Mouse (Mus musculus) hindbrain, embryonic 15.5 days (tissue): ENCODE measurements at regions not wholly inside any gene's neighbourhood (a gene's known extent, or its start where the extent isn't known, plus 50 kb on each side); places are given as distances from the start of the nearest gene placed in this dataset.

Experiments used
- ATAC-seq: fragments of 200-750 bp; cut with Nextera tagmentation; 2 replicates; pipeline ENCODE4 v1.8.0; 2017; ENCODE audit warnings: low read depth, moderate number of reproducible peaks, moderate TSS enrichment; ENCODE audit not compliant: low FRiP score
- H3K27ac ChIP-seq: fragments of 300-500 bp; sonication (generic); replicated peaks from 2 replicates; pipeline ENCODE4 v1.5.1; 2015; ENCODE audit warnings: mild to moderate bottlenecking, inconsistent platforms
- H3K27me3 ChIP-seq: fragments of 300-500 bp; sonication (generic); 2 replicates; pipeline ENCODE4 v1.6.1; 2015; ENCODE audit warnings: control low read depth, inconsistent platforms
- H3K36me3 ChIP-seq: fragments of 300-500 bp; sonication (generic); 2 replicates; pipeline ENCODE4 v1.6.1; 2015; ENCODE audit warnings: control low read depth, inconsistent platforms
- H3K4me1 ChIP-seq: fragments of 300-500 bp; sonication (generic); replicated peaks from 2 replicates; pipeline ENCODE4 v1.6.1; 2015; ENCODE audit warnings: control low read depth, inconsistent platforms
- H3K4me2 ChIP-seq: fragments of 300-500 bp; sonication (generic); 2 replicates; pipeline ENCODE4 v1.6.1; 2015; ENCODE audit warnings: moderate library complexity, mild to moderate bottlenecking, inconsistent platforms
- H3K4me3 ChIP-seq: fragments of 300-500 bp; sonication (generic); 2 replicates; pipeline ENCODE4 v1.5.1; 2015; ENCODE audit warnings: mild to moderate bottlenecking, inconsistent platforms
- H3K9ac ChIP-seq: fragments of 300-500 bp; sonication (generic); 2 replicates; pipeline ENCODE4 v1.6.1; 2015; ENCODE audit warnings: inconsistent platforms
- H3K9me3 ChIP-seq: fragments of 300-500 bp; sonication (generic); 2 replicates; pipeline ENCODE4 v1.6.1; 2016; ENCODE audit warnings: control low read depth, inconsistent platforms
- WGBS: fragments of 180-500 bp; shearing (Covaris S2); methylation state at CpG from one replicate; pipeline ENCODE4 v1.1.7; 2015; 5-methylcytosine and 5-hydroxymethylcytosine counted together

DNA sequence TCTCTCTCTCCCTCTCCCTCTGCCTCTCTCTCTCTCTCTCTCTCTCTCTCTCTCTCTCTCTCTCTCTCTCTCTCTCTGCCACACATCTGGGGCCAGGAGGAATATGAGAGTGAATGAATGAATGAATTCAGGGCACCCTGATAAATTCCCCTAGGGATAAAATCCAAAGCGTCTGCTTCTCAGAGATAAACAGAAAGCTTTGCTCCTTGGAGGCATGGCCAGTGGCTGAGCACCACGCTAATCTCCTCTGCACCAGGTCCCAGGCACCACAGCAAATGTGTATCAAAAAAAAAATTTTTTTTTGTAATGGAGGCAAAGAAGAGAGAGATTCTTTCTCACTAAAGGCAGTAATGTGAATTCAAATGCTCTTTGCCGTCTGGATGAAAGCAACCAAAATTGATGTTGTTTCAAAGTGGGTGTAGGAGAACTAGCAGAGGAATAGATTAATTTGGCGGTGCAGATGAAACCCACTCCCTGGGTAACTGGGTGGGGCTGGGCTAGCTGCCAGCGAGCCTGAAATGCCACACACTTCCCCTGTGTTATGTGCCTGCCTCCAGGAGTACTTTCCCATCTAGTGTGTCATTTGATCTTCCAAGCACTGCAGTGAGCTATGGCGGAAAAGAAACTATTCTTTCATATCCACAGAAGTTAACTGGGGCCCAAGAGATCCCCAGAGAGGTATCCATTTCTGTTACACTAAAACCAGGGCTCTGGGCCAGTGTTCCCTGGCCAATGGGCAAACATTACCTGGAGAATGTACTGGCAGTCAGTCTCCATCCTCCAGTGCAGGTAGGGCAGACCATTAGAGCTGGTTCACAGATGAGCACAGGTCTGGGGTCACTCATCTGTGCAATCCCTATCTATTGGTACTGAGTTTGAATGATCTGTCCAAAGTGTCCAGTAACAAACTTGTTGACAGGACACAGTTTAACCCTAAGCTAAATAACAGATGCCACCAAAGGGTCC, 89.6 kb upstream of the Kirrel3 start:
- 34% methylated on average over 6 of the region's 6 CpGs for WGBS
- no peaks in the 10 kb centered on the region for H3K36me3 ChIP-seq
- H3K9ac ChIP-seq, result no peak overlapping the region
- H3K9me3 ChIP-seq, result no peaks in the 10 kb centered on the region
- no peak overlapping the region for H3K4me2 ChIP-seq
- no peak for ATAC-seq
- no peaks in the 10 kb centered on the region for H3K27me3 ChIP-seq
- H3K4me1 ChIP-seq, result peaks cover 10% of the 10 kb centered on the region; the same call in 1 of the 2 replicates
- H3K4me3 ChIP-seq, result no peak overlapping the region
- H3K27ac ChIP-seq, result no peak overlapping the region

DNA sequence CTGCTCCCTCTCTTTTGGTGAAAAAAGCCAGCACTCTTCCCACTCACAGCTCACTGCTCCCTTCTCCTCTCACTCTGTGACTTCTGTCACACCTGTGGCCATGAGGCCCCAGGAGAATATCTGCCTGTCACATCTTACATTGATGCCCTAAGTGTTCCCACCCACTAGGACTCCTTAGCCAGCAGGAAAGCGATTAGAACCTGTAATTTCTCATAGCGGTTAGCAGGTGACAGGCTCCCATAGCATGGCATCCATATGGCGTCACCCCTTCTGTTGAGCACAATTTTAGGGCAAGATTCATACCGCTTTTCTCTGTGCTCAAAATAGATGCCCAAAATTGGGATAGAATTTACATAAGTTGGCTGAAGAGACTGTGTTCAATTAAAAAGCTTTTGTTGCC, 74.0 kb upstream of the Kirrel3 start:
- no peak overlapping the region for H3K4me2 ChIP-seq
- ATAC-seq, result no peak
- WGBS, result 81% methylated on average over 4 of the region's 4 CpGs
- H3K36me3 ChIP-seq, result no peaks in the 10 kb centered on the region
- H3K4me1 ChIP-seq, result no peaks in the 10 kb centered on the region
- no peaks in the 10 kb centered on the region for H3K9me3 ChIP-seq
- no peak overlapping the region for H3K4me3 ChIP-seq
- H3K9ac ChIP-seq, result no peak overlapping the region
- H3K27ac ChIP-seq, result no peak overlapping the region
- no peaks in the 10 kb centered on the region for H3K27me3 ChIP-seq

DNA sequence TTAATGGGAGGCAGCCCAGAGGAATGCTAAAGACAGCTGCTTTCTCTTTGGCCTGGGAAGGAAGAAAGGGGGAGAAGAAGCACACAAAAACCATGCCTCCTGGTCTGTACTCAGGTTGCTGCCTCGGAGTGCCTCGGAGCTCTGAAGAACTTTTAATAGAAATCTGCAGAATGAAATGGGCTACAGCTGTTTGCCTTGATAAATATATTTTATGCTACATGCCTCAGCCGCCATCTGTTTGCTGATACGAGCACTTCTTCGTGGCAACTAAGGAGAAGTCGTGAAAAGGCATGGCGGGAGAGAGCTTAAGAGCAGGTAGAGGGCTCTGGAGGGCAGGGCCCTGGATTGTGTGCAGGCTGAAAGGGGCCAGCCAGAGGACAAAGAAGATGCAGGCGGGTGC, 69.5 kb upstream of the Kirrel3 start:
- Histone ChIP-seq H3K4me3 (no peak overlapping the region), H3K27ac (no peak overlapping the region), H3K9ac (no peak overlapping the region), H3K36me3 (no peaks in the 10 kb centered on the region), H3K27me3 (no peaks in the 10 kb centered on the region), H3K9me3 (no peaks in the 10 kb centered on the region), H3K4me2 (no peak overlapping the region), H3K4me1 (no peaks in the 10 kb centered on the region)
- 73% methylated on average over 8 of the region's 8 CpGs for WGBS
- ATAC-seq, result no peak

DNA sequence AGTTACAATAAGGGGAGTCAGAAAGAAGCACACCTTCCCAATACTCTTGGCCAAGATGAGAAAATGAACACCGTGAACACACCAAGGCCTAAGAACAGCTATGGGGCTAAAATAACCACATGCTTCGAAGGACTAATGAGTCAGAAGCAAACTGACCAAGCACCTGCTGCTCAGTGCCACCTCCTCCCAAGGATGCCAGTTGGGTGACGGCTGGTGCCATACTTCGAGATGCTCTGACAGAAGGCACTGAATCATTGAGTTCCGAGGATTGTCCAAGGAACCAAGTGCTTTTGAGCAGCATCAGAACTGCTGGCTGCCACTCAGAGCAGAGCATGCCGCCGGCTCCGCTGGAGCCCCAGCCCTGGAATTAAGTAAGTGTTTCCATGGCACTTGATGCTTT, 67.6 kb upstream of the Kirrel3 start:
- Histone ChIP-seq H3K4me3 (no peak overlapping the region), H3K27me3 (no peaks in the 10 kb centered on the region), H3K4me1 (no peaks in the 10 kb centered on the region), H3K27ac (no peak overlapping the region), H3K9ac (no peak overlapping the region), H3K36me3 (no peaks in the 10 kb centered on the region), H3K4me2 (no peak overlapping the region), H3K9me3 (no peaks in the 10 kb centered on the region)
- 87% methylated on average over 8 of the region's 8 CpGs for WGBS
- ATAC-seq, result no peak

DNA sequence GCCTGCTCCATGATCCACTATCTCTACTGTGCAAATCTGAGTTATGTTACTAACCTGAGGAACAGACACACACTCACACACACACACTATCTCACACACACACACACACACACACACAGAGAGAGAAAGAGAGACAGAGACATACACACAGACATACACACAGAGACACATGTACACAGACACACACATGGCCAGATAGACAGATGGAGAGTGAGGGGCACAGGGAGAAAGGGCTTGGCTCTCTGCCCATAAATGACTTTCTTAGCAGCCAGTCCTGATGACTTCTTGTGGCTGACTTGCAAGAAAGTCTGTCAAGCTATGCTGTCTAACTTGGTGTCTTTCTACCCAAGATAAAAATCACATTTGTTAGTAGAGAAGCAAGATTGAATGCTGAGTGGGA, 63.7 kb upstream of the Kirrel3 start:
- peak; percentile 30; the same call in 1 of the 2 replicates for ATAC-seq
- Histone ChIP-seq H3K27me3 (no peaks in the 10 kb centered on the region), H3K4me2 (no peak overlapping the region), H3K9ac (no peak overlapping the region), H3K36me3 (no peaks in the 10 kb centered on the region), H3K4me3 (no peak overlapping the region), H3K27ac (no peak overlapping the region), H3K4me1 (no peaks in the 10 kb centered on the region), H3K9me3 (no peaks in the 10 kb centered on the region)

DNA sequence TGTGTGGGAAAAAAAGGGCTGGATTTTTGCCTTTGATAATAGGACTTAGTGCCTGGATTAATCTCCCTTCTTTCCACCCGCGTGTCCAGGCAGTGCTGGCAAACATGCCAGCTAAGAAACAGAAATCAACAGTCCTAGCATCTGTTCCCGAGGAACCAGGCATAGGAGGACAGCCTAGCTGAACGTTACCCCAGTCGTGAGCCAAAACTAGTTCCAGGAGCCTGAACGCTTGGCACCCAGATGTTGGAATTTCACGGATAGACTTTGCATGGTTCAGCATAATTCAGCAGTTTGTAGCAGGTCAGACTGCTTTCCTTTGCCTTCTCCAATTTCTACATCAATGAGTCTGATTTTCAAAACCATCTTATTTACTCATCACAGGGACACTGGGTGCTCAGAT, 62.6 kb upstream of the Kirrel3 start:
- H3K36me3 ChIP-seq, result no peaks in the 10 kb centered on the region
- H3K4me2 ChIP-seq, result no peak overlapping the region
- no peak overlapping the region for H3K9ac ChIP-seq
- H3K4me1 ChIP-seq, result peaks cover 9% of the 10 kb centered on the region; the same call in 1 of the 2 replicates
- no peaks in the 10 kb centered on the region for H3K9me3 ChIP-seq
- ATAC-seq, result no peak
- no peak overlapping the region for H3K4me3 ChIP-seq
- 67% methylated on average over 7 of the region's 7 CpGs for WGBS
- H3K27ac ChIP-seq, result no peak overlapping the region
- no peaks in the 10 kb centered on the region for H3K27me3 ChIP-seq

GRCm38 (mm10) chr9:34426589-34426988, 59.1 kb upstream of the Kirrel3 start:
- Histone ChIP-seq H3K27ac (no peak overlapping the region), H3K27me3 (no peaks in the 10 kb centered on the region), H3K4me2 (no peak overlapping the region), H3K9ac (no peak overlapping the region), H3K9me3 (no peaks in the 10 kb centered on the region), H3K4me1 (peaks cover 9% of the 10 kb centered on the region; the same call in 1 of the 2 replicates), H3K36me3 (no peaks in the 10 kb centered on the region), H3K4me3 (no peak overlapping the region)
- 61% methylated on average over 4 of the region's 4 CpGs for WGBS
- no peak for ATAC-seq

GRCm38 (mm10) chr9:34427711-34428110, 58.0 kb upstream of the Kirrel3 start:
- Histone ChIP-seq H3K27ac (no peak overlapping the region), H3K4me2 (no peak overlapping the region), H3K4me1 (peaks cover 9% of the 10 kb centered on the region; the same call in 1 of the 2 replicates), H3K4me3 (no peak overlapping the region), H3K9me3 (no peaks in the 10 kb centered on the region), H3K27me3 (no peaks in the 10 kb centered on the region), H3K9ac (no peak overlapping the region), H3K36me3 (no peaks in the 10 kb centered on the region)
- WGBS, result 45% methylated on average over 8 of the region's 8 CpGs
- ATAC-seq, result no peak
